Mouse (Mus musculus): ENCODE results near the gene Ms4a10.

Gene Ms4a10

GRCm38 (mm10) chr19:10974238-10974865 is at the start of gene Ms4a10:
TSS of gene Ms4a10 (minus strand) at chr19:10974670.
- in situ Hi-C loops (cut with MboI, MseI) = no loop called here

- in situ Hi-C loops (cut with MboI, MseI) = no loop called here
Observed at GRCm38 (mm10) chr19:11022382-11022781, 47.9 kb upstream of the Ms4a10 start.

- in situ Hi-C loops (cut with MboI, MseI) = no loop called here
Observed at GRCm38 (mm10) chr19:11017891-11018290, 43.4 kb upstream of the Ms4a10 start, which contains the start of gene Ms4a18. TSS of gene Ms4a18 (minus strand) at chr19:11018031.

- in situ Hi-C loops (cut with MboI, MseI) = no loop called here
Observed at GRCm38 (mm10) chr19:11017251-11017650, 42.8 kb upstream of the Ms4a10 start.

GRCm38 (mm10) chr19:11015998-11016397 is 41.5 kb upstream of the Ms4a10 start:
- in situ Hi-C loops (cut with MboI, MseI) = no loop called here

- in situ Hi-C loops (cut with MboI, MseI) = no loop called here
Observed at GRCm38 (mm10) chr19:11015468-11015867, 41.0 kb upstream of the Ms4a10 start.

GRCm38 (mm10) chr19:10993150-10993549 is 18.7 kb upstream of the Ms4a10 start, which contains the start of gene Ms4a15:
TSS of gene Ms4a15 (minus strand) at chr19:10993250.
- in situ Hi-C loops (cut with MboI, MseI) = no loop called here

- in situ Hi-C loops (cut with MboI, MseI) = no loop called here
Observed at GRCm38 (mm10) chr19:10991911-10992310, 17.4 kb upstream of the Ms4a10 start.

GRCm38 (mm10) chr19:10990751-10991150 is 16.3 kb upstream of the Ms4a10 start:
- in situ Hi-C loops (cut with MboI, MseI) = no loop called here

GRCm38 (mm10) chr19:10988563-10988962 is 14.1 kb upstream of the Ms4a10 start:
- in situ Hi-C loops (cut with MboI, MseI) = no loop called here

- in situ Hi-C loops (cut with MboI, MseI) = no loop called here
Observed at GRCm38 (mm10) chr19:10985889-10986288, 11.4 kb upstream of the Ms4a10 start.

- in situ Hi-C loops (cut with MboI, MseI) = no loop called here
Observed at GRCm38 (mm10) chr19:10984551-10984950, 10.1 kb upstream of the Ms4a10 start.

- in situ Hi-C loops (cut with MboI, MseI) = no loop called here
Observed at GRCm38 (mm10) chr19:10983146-10983545, 8.7 kb upstream of the Ms4a10 start.

GRCm38 (mm10) chr19:10980210-10980609 is 5.7 kb upstream of the Ms4a10 start:
- in situ Hi-C loops (cut with MboI, MseI) = no loop called here

GRCm38 (mm10) chr19:10979184-10980168 is 5.0 kb upstream of the Ms4a10 start:
- in situ Hi-C loops (cut with MboI, MseI) = no loop called here

- in situ Hi-C loops (cut with MboI, MseI) = no loop called here
Observed at GRCm38 (mm10) chr19:10976318-10976717, 1.8 kb upstream of the Ms4a10 start.

GRCm38 (mm10) chr19:10975187-10975586 is 717 bp upstream of the Ms4a10 start:
- in situ Hi-C loops (cut with MboI, MseI) = no loop called here

GRCm38 (mm10) chr19:10973187-10973586 is 1.3 kb downstream of the Ms4a10 start:
- in situ Hi-C loops (cut with MboI, MseI) = no loop called here

GRCm38 (mm10) chr19:10972660-10973059 is 1.8 kb downstream of the Ms4a10 start:
- in situ Hi-C loops (cut with MboI, MseI) = no loop called here

- in situ Hi-C loops (cut with MboI, MseI) = no loop called here
Observed at GRCm38 (mm10) chr19:10970457-10970856, 4.0 kb downstream of the Ms4a10 start.

- in situ Hi-C loops (cut with MboI, MseI) = no loop called here
Observed at GRCm38 (mm10) chr19:10968578-10968977, 5.9 kb downstream of the Ms4a10 start.

GRCm38 (mm10) chr19:10965721-10966120 is 8.7 kb downstream of the Ms4a10 start:
- in situ Hi-C loops (cut with MboI, MseI) = no loop called here

GRCm38 (mm10) chr19:10959978-10960346 is 14.5 kb downstream of the Ms4a10 start:
- in situ Hi-C loops (cut with MboI, MseI) = loop anchor here (5.0 kb wide), 1 partner anchor 283 kb away; the partner anchor contains the start of gene Pga5

Measured in T-helper 2 cell (primary cell).